Mouse (Mus musculus): ENCODE results near the gene Kcnf1.

Gene Kcnf1

DNA sequence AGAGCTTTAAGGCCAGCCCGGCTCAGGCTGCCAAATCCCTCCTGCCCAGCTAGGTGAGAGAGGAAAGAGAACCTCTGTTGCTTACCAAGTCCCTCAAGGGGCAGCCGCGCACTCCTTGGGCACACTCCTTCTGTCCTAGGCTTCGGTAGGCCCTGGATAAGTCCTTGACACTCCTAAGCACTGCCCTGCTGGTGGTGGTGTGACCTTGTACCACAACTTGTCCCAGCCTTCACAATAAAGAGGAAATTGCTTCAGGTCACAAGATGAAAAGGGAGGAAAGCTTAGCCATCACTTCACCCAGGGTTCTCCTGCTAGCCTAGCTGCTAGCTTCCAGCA lies at the start of gene Kcnf1:
TSS of gene Kcnf1 (minus strand) at position 132 of the 336 bp plus-strand sequence.
- DNase-seq (ENCODE audit: low read depth, low spot score) = no peak

DNA sequence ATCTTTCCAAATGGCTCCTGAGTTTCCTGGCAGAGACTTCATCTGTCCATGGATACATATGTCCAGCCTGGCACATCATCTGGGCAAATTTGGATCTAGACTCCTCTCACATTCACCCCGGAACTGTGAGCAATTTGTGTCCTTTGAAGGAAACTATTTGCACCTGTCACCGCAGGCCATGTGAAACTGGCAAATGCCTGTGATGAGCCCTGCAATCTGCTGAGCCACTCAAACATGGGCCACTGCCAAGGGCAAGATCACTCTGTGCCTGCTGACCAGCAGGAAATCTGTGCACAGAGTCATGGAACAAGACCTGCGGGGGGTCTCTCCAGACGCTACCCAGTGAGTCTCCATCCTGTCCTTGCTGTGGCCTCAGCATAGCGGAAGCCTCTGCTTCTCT lies 48.3 kb upstream of the Kcnf1 start:
- no peak for DNase-seq (ENCODE audit: low read depth, low spot score)

DNA sequence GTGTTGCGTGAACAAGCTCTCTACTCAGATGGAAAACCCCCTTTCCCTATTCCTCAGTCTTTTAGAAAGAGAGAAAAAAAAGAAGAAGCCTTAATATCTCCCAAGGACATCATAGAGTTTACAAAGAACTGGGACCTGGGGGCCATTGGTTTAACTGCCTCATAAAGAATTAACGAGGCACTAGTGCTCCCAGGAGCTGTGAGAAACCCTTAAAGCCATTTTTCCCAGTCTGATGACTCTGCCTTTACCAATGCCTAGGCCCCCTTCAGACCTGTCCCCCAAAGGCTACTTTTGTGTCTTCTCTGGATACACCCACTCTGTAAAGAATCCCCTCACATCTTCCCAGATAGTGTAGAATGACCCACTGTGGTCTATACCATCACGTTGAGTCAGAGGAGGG lies 46.4 kb upstream of the Kcnf1 start:
- no peak for DNase-seq (ENCODE audit: low read depth, low spot score)

DNA sequence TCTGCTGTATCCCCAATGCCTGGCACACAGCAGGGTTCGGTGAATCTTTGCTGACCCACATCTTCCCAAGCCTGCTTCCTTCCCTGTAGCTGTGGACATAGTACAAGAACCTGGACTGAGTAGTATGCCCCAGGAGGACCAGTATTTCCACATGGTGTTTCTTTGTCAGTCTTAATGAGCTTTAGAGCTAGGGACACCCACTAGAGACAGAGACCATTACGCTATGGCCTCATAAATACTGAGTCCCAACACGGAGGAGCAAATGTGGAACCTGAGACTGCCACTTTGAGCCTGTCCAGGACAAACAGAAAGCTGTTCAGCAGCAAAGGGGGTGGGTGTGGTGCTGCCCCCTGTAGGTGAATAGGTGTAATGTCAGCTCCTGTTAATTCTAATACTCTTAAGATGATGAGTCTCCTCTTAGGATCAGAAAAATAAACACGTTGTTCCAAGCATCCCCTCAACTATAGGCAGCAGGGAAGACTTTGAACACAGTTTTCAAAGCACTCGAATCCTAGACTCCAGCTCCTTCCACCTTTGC lies 45.3 kb upstream of the Kcnf1 start:
- DNase-seq (ENCODE audit: low read depth, low spot score) = peak; percentile 45

DNA sequence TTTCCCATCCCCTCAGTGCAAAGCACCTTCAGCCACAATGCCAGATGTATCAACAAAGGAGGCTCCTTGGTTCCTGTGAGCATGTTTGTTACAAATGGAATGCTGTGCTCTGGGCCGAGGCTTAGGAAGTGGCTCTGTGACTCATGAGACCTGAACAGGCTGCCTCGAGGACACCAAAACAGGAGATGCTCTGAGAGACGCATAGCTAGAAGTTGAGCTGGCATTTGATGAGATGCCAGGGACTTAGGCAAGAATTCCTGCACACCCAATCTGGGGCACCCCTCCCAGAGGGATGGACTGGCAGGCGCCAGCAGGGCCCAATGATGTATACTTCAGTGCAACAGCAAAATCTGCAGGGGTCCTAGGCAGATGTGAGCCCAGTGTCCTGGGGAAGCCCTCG lies 43.9 kb upstream of the Kcnf1 start:
- peak; percentile 97 for DNase-seq (ENCODE audit: low read depth, low spot score)

DNA sequence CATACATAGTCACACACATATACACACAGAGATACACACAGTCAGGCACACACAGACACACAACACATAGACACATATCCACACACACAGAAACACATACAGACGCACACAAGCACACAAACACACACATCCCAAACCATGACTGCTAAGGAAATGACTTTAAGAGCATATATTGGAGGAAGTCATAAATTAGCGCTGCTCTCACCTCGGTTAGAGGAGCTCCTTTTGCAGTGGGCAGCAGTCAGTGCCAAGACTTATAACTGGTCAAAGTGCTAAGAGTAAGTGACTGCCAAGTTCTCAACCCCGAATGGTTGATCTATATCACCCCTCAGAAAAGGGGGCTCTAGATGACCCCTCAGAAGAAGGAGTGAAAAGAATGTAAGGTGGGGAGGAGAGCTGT lies 42.4 kb upstream of the Kcnf1 start:
- DNase-seq (ENCODE audit: low read depth, low spot score) = no peak

DNA sequence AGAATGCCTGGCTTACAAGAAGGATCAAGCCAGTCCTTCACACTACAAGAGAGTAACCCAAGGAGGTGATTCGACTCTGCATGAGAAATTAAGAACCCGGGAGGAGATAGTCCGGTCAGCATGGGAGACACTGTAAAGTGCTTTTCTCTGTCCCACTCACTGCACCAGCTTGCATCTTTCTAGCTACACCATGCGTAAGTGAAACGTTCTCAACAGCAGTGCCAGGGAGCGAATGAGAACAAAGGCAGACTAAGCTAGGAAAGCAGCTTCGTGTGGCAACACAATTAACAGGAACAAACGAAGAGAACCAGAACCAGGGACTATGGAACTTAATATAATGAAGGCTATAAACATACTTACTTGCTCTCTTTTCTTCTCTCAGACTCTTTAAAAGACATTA lies 41.7 kb upstream of the Kcnf1 start:
- DNase-seq (ENCODE audit: low read depth, low spot score) = no peak

DNA sequence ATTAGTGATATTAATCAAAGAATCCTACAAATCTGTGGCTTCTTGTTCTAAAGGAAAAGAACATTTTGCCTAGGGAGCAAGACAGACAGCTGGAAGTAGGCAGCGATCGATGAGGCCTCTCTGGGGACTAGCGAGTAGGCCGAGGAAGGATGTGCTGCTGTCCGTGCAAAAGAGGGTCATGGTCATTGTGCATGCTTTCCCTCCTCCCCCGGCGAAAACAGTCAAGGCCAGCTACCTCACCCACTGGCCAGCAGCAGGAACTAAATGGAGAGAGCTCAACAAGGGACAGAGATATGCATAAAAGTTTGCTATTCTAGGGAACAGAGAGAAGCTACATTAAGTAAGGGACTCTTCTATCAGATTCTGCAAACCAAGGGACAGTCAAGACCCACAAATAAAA lies 39.1 kb upstream of the Kcnf1 start:
- DNase-seq (ENCODE audit: low read depth, low spot score) = no peak

DNA sequence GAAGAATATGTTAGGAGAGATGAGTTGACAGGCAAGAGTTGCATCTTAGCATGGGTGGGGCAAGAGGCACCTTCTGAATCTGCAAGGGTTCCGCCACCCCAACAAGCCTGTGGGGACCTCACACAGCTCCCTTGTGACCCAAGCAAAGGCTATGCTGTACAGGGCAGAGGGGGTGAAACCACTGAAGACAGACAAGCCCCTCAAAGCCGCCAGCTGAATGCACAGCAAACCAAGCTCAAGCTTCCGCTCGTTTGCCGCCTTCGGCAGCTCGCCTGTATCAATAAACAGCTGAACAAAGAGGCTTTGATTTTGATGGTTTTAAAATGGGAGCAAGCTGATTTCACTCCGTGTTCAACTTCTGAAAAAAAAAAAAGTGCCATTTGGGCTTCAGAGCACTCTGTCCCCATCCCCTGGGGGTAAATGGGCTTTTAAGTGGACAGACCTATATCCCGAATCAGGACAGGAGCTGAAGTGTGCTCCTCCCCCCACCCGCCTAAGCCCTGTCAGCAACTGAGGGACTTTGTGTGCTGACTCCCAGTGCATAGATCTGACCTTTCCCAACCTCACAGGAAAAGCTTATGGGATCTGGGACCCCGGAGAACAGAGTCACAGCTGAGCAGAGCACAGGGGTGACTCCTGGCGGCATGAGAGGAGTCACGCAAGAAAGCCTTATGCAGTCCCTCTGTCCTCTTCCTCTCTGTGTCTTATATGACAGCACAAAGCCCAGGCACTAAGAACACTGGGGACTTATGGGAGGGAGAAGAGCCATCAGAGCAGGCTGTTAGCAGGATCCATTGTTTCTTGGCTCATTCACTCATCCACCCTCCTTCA lies 26.0 kb upstream of the Kcnf1 start:
- DNase-seq (ENCODE audit: low read depth, low spot score) = no peak

DNA sequence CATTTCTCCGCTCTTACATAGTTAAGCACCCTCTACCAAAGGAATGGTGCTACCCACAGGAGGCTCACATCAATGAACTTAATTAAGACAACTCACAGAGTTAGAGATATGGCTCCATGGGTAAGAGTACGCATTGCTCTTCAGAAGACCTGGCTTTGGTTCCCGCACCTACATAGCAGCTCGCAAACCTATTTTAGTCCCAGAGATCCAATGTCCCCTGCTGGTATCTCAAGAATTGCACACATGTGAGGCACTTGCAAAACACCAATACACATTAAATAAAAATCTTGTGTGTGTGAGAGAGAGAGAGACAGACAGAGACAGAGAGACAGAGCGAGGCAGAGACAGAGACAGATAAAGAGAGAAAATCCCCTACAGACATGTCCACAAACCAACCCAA lies 21.9 kb upstream of the Kcnf1 start:
- no peak for DNase-seq (ENCODE audit: low read depth, low spot score)

DNA sequence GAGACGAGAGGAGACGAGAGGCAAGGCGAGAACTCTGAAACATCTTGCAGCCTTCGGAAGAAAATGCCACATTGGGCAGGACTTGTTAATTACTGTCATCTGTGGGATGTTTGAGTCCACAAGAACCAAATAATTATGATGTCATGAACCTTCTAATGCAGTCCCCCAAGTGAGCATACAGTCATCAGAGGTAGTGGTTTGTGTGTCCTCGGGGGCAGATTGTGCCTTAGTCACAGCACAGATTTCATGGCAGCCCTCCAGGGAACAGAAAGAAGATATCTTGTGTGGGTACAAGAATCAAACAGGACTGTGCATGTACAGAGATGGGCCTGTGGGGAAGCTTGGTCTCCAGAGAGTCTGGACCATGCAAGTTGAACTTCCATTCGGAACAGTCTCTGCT lies 17.5 kb upstream of the Kcnf1 start:
- peak; percentile 34 for DNase-seq (ENCODE audit: low read depth, low spot score)

DNA sequence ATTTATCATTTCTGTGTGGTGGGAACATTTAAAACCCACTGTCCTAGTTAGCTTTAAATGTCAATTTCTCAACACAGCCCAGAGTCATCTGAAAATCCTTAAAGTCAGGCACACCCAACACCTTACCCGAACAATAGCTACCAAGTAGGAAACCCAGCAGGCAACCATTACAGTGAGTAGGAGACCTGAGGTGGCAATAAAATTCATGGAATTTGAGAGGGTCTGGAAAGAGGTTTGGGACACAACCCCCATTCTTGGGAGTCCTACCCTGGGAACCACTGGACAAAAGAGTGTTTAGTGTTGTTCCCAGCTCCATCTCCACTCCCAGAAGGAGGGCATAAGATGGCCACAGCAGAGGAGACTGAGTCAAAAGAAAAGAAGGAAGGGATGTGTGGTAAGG lies 16.6 kb upstream of the Kcnf1 start:
- DNase-seq (ENCODE audit: low read depth, low spot score) = no peak

DNA sequence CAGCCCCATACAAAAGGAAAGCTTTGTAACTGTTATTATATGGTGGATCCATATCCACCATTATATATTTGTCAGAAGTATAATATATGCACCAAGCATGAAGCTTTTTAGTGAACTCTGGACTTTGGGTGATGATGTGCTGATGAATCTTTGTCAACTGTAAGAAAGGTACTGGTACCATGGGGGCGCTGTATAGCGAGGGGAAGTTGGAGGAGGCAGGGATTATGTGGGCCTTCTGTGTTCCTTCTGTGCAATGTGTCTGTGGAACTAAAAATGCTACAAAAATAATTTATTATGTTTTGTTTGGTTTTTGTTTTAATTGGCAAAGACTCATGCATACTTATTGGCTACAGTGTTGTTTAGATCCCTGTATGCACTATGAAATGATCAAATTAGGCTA lies 16.2 kb upstream of the Kcnf1 start:
- DNase-seq (ENCODE audit: low read depth, low spot score) = no peak

DNA sequence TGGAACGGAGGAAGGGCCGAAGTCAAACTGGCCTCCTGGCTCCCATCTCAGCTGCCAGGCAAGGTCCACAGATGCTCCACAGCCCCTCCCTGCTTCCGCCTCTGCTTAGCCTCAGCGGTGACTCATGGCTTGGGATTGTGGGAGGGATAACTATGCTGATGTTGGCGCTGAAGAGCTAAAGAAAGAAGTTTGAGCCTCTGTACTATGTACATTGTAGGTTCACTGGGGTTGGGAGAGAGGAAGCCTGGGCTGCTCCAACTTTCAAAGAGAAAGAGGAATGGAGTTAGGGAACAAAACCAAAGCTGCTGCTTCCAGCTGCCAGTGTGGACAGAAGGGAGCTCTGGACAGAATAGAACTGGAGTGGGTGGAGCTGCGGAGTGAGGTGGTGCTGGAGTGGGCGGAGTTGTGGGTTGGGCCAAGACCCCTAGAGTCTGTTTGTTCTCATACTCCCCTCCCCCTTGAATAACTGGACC lies 7.7 kb upstream of the Kcnf1 start:
- peak; percentile 77 for DNase-seq (ENCODE audit: low read depth, low spot score)

DNA sequence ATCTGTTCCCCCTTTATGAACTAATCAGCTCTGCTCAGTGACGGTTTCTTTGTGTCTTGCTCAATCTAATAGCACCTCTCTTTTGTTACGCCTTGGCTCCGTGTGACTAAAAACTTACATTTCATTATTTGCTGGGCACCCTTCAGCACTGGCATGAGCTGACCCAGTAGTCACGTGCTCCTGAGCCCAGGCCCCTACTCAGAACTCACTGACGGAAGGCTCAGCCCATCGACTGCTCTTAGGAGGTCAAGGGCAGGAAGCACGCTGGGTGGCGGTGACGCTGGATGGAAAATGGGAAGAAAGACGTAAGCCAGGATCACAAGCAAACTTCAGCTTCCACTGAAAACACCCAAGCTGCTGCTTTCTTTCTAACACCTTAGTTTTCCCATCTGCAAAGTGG lies 7.1 kb upstream of the Kcnf1 start:
- DNase-seq (ENCODE audit: low read depth, low spot score) = no peak

DNA sequence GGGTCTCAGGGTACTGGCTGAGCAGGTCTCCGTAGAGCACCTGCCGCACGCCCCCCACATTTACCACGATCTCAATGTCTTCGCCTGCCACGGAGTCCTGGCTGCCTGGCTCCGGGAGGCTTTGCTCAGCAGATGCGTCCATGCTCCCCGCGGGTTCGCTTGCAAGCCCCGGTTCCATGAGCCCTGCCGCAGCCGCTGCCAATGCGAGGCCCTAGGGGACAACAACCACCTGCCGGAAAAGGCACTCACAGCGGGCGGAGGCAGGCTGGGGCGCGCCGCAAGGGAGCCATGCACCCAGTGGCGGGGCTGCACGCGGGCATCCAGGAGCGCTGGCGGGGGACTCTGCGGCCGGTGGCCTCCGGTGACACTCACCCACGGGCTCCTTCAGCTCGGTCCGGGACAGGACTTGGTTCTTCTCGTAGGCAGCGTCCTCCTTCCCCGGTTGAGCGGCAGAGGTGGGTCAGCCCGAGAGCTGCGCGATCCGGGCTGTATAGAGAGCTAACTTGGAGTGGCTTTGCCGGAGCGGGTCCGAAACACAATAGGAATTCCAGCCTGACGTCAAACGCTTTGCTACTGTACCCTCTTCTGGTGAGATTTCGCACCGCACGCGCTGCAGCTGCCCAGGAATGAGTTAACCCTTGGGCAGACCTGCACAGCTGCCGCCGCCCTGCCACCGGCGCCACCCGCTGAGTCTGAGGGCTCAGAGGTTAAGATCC lies 489 bp downstream of the Kcnf1 start:
- DNase-seq (ENCODE audit: low read depth, low spot score) = no peak

DNA sequence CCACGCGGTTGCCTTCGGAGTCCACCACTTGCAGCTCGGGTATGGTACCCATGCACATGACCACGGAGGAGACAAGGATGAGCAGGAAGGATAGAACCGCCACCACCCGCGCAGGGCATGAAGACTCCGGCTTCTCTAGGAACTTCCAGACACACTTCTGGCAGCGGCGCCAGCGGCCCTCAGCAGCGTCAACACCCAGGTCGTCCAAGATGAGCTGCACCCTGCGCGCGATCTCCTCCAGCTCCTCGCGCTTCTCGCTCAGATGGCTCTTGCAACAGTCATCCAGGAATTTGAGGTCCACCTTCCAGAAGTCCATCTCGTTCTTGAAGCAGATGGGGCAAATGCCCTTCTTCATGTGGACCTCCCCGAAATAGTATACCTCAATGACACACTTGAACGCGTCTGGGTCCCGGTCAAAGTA lies 1.1 kb downstream of the Kcnf1 start:
- DNase-seq (ENCODE audit: low read depth, low spot score) = no peak

DNA sequence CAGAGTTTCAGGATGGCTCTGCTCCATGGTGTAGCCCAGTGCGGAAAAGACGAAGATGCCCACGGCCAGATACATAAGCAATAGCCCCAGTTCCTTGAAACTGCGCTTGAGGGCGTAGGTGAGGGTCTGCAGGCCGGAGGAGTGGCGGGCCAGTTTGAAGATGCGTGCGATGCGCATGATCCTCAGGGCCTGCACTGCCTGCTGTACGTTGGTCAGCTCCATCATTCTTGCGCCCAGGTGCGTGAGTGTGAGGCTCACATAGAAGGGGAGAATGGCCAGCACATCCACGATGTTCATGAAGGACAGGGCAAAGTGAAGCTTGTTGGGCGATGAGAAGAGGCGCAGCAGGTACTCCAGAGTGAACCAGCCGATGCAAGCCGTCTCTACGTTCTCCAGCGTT lies 1.6 kb downstream of the Kcnf1 start:
- DNase-seq (ENCODE audit: low read depth, low spot score) = no peak

DNA sequence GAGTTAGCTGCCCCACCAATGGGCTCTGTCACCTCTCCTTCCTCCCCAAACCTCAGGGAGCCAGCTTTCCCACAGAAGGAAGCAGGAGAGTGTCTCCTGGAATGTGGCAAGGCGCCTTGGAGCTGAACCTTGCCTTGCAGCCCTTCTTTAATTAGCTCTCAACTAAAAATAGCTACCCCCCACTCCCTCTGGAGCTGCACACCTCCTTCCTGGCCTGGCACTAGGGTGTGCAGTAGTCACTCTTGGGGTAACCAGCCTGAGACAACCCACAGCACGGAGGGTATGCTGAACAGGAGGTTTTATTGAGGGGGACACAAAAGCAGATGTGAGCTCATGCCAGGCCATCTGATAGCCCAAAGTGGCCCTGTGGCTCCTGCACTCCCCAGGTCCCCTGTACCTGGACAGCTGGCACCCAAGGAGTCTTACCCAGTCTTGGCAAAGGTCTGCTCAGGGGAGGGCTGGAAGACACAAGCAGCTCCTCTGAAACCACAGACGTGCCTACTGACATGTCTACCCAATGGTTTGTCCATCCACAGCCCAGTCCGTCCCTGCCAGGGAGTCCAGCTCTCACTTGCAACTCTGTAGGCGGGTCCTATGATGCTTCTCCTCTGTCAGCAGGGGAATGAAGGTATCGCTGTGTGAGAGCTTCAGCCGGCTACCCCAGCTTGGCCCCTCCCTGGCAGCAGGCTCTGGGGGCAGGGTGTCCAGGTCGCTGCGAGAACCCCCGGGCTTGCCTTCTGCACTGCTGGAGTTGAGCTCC lies 2.4 kb downstream of the Kcnf1 start:
- DNase-seq (ENCODE audit: low read depth, low spot score) = no peak

DNA sequence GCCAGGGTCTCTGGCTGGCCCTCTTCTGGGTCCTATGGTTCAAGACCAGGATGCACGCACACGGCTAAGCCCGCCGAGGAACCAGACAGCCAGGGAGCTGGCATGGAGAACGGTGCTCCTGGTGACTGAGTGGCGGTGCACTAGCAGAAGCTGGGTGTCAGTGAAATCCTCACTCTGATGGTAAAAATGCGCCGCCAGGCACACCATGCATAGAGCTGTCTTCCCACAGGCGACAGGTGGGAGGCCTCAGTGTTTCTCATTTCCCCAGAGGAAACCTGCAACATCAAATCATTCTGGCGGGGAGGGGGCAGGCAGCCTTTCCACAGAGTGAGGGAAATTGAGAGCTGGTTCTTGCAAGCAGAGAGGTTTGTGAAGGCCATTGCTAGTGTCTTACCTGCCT lies 6.3 kb downstream of the Kcnf1 start:
- no peak for DNase-seq (ENCODE audit: low read depth, low spot score)

DNA sequence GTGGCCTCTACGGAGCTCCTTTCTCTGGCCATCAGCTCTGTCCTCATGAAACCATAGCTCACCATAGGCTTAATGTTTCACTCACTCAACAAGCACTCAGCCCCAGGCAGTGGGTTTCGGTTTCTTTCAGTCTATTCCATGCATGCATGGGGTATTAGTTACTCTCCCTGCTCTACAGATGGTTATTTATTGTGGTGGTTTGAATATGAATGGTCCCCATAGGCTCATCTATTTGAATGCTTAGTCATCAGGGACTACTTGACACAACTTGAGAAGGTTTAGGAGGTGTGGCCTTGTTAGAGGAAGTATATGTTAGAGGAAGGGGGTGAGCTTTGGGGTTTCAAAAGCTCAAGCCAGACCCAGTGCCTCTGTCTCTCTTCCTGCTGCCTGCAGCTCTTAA lies 10.6 kb downstream of the Kcnf1 start:
- DNase-seq (ENCODE audit: low read depth, low spot score) = no peak

DNA sequence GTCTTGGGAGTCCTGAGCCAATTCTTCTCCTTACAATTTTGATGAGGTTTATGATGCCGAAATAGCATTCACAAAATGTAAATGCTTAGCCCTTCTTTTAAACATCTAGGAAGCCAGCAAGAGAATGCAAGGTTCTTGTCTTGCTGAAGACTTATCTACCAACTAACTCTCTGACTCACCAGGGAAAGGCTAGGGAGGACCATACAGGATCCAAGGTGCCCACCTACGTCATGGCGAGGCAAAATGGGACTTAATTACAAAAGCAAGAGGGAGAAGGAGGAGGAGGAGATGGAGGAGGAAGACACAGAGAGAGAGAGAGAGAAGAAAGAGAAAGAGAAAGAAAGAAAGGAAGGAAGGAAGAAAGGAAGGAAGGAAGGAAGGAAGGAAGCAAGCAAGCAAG lies 12.7 kb downstream of the Kcnf1 start:
- DNase-seq (ENCODE audit: low read depth, low spot score) = no peak

Measured in 3T3-L1 (cell line).